Mouse (Mus musculus): Measurements from ENCODE around the gene Pip5k1b.

The Pip5k1b gene

GRCm38 (mm10) chr19:24476929-24477882 is 78.5 kb downstream of the Pip5k1b start, which contains the start of gene Fam122a:
Gene Fam122a, minus strand, starts transcription at chr19:24477356.
- peak; percentile 73 for DNase-seq (ENCODE audit: extremely low read depth, low read depth)

GRCm38 (mm10) chr19:24476461-24476860 is 79.2 kb downstream of the Pip5k1b start:
- peak; percentile 45 for DNase-seq (ENCODE audit: extremely low read depth, low read depth)

GRCm38 (mm10) chr19:24475281-24475680 is 80.4 kb downstream of the Pip5k1b start:
- DNase-seq (ENCODE audit: extremely low read depth, low read depth) = no peak

GRCm38 (mm10) chr19:24472512-24472911 is 83.2 kb downstream of the Pip5k1b start:
- DNase-seq (ENCODE audit: extremely low read depth, low read depth) = no peak

GRCm38 (mm10) chr19:24471538-24471937 is 84.1 kb downstream of the Pip5k1b start:
- no peak for DNase-seq (ENCODE audit: extremely low read depth, low read depth)

GRCm38 (mm10) chr19:24469216-24469615 is 86.5 kb downstream of the Pip5k1b start:
- no peak for DNase-seq (ENCODE audit: extremely low read depth, low read depth)

GRCm38 (mm10) chr19:24468616-24469015 is 87.1 kb downstream of the Pip5k1b start:
- DNase-seq (ENCODE audit: extremely low read depth, low read depth) = no peak

GRCm38 (mm10) chr19:24463011-24463410 is 92.7 kb downstream of the Pip5k1b start:
- DNase-seq (ENCODE audit: extremely low read depth, low read depth) = no peak

- no peak for DNase-seq (ENCODE audit: extremely low read depth, low read depth)
Measured at GRCm38 (mm10) chr19:24456591-24457231, 99.0 kb downstream of the Pip5k1b start.

- DNase-seq (ENCODE audit: extremely low read depth, low read depth) = no peak
Measured at GRCm38 (mm10) chr19:24455249-24455960, 100.3 kb downstream of the Pip5k1b start.

GRCm38 (mm10) chr19:24454451-24454850 is 101.2 kb downstream of the Pip5k1b start:
- no peak for DNase-seq (ENCODE audit: extremely low read depth, low read depth)

GRCm38 (mm10) chr19:24453379-24453778 is 102.3 kb downstream of the Pip5k1b start:
- no peak for DNase-seq (ENCODE audit: extremely low read depth, low read depth)

GRCm38 (mm10) chr19:24452441-24452898 is 103.2 kb downstream of the Pip5k1b start:
- DNase-seq (ENCODE audit: extremely low read depth, low read depth) = peak; percentile 84

GRCm38 (mm10) chr19:24451626-24452025 is 104.0 kb downstream of the Pip5k1b start:
- DNase-seq (ENCODE audit: extremely low read depth, low read depth) = no peak

- DNase-seq (ENCODE audit: extremely low read depth, low read depth) = peak; percentile 51
Measured at GRCm38 (mm10) chr19:24450740-24451139, 104.9 kb downstream of the Pip5k1b start.

- DNase-seq (ENCODE audit: extremely low read depth, low read depth) = no peak
Measured at GRCm38 (mm10) chr19:24444322-24444721, 111.3 kb downstream of the Pip5k1b start.

GRCm38 (mm10) chr19:24439715-24440114 is 116.0 kb downstream of the Pip5k1b start:
- peak; percentile 46 for DNase-seq (ENCODE audit: extremely low read depth, low read depth)

- DNase-seq (ENCODE audit: extremely low read depth, low read depth) = no peak
Measured at GRCm38 (mm10) chr19:24434291-24434690, 121.4 kb downstream of the Pip5k1b start.

- DNase-seq (ENCODE audit: extremely low read depth, low read depth) = no peak
Measured at GRCm38 (mm10) chr19:24432447-24432846, 123.2 kb downstream of the Pip5k1b start.

GRCm38 (mm10) chr19:24431381-24431780 is 124.3 kb downstream of the Pip5k1b start:
- no peak for DNase-seq (ENCODE audit: extremely low read depth, low read depth)

GRCm38 (mm10) chr19:24428011-24428410 is 127.7 kb downstream of the Pip5k1b start:
- no peak for DNase-seq (ENCODE audit: extremely low read depth, low read depth)

- DNase-seq (ENCODE audit: extremely low read depth, low read depth) = no peak
Measured at GRCm38 (mm10) chr19:24427258-24427657, 128.4 kb downstream of the Pip5k1b start.

Data from MEL-GATA-1-ER (cell line).